Mouse (Mus musculus): ENCODE results near the gene Mrps36. TPM values are rescaled to one million over a fixed set of nuclear protein-coding genes. Genes with fewer than 3 reads are reported as not detected.

Gene Mrps36
- polyA plus RNA-seq, 2 experiments: 57.9 to 113 TPM

DNA sequence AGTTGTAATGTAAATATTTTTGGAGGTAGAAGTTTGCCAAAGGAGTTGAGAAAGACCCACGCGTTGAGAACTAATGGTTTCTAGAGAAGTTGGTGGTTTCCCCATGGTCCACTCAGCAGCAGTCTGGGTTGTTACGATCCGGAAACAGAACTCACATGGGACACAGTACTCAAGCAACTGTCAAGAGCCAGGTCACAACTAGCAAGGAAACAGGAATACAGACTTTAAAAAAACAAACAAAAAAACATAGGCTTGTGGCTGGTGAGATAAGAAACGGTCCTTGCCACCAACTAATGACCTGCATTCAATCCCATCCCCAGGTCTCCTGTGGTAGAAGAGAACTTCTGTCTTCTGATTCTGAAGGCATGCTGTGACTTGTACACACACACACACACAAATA, 6.3 kb upstream of the Mrps36 start:
- Histone ChIP-seq H3K9ac (ENCODE audit: low read depth, low read length, severe bottlenecking) (no peak overlapping the region), H3K27ac (replicated peaks; ENCODE audit: low read depth, low read length) (no peak overlapping the region), H3K27me3 (ENCODE audit: control insufficient read depth, insufficient read depth, low read length) (no peaks in the 10 kb centered on the region), H3K9me3 (ENCODE audit: control insufficient read depth, low read length) (no peaks in the 10 kb centered on the region), H3K4me1 (ENCODE audit: control insufficient read depth, insufficient read depth, low read length) (no peaks in the 10 kb centered on the region), H3K36me3 (ENCODE audit: control insufficient read depth, insufficient read depth, low read length) (no peaks in the 10 kb centered on the region), H3K4me3 (replicated peaks; ENCODE audit: low read length) (no peak overlapping the region), H3K4me2 (replicated peaks; ENCODE audit: low read depth, low read length, severe bottlenecking) (no peak overlapping the region)
- 75% methylated on average over 5 of the region's 5 CpGs for WGBS
- TF ChIP-seq POLR2A (IDR thresholded peaks at IDR 0.05; ENCODE audit: borderline replicate concordance, extremely low read depth, insufficient read depth, insufficient read length): no peak
- ATAC-seq (ENCODE audit: low FRiP score, low read depth) (no peak), DNase-seq (ENCODE audit: low spot score) (no peak)

- DNase-seq (ENCODE audit: low spot score) (no peak), ATAC-seq (ENCODE audit: low FRiP score, low read depth) (no peak)
- H3K4me1 ChIP-seq (ENCODE audit: control insufficient read depth, insufficient read depth, low read length): peaks cover 3% of the 10 kb centered on the region; the same call in 1 of the 2 replicates
- H3K9ac ChIP-seq (ENCODE audit: low read depth, low read length, severe bottlenecking): no peak overlapping the region
- H3K9me3 ChIP-seq (ENCODE audit: control insufficient read depth, low read length): no peaks in the 10 kb centered on the region
- no peaks in the 10 kb centered on the region for H3K36me3 ChIP-seq (ENCODE audit: control insufficient read depth, insufficient read depth, low read length)
- TF ChIP-seq POLR2A (IDR thresholded peaks at IDR 0.05; ENCODE audit: borderline replicate concordance, extremely low read depth, insufficient read depth, insufficient read length): no peak
- no peaks in the 10 kb centered on the region for H3K27me3 ChIP-seq (ENCODE audit: control insufficient read depth, insufficient read depth, low read length)
- WGBS: 50% methylated on average over 8 of the region's 8 CpGs
- H3K4me3 ChIP-seq (replicated peaks; ENCODE audit: low read length): no peak overlapping the region
- no peak overlapping the region for H3K27ac ChIP-seq (replicated peaks; ENCODE audit: low read depth, low read length)
- H3K4me2 ChIP-seq (replicated peaks; ENCODE audit: low read depth, low read length, severe bottlenecking): no peak overlapping the region
These were observed 4.2 kb upstream of the Mrps36 start for GRCm38 (mm10) chr13:100748638-100749037.

GRCm38 (mm10) chr13:100746090-100746489, 1.6 kb upstream of the Mrps36 start:
- Histone ChIP-seq H3K4me1 (ENCODE audit: control insufficient read depth, insufficient read depth, low read length) (peaks cover 3% of the 10 kb centered on the region; the same call in 1 of the 2 replicates), H3K36me3 (ENCODE audit: control insufficient read depth, insufficient read depth, low read length) (no peaks in the 10 kb centered on the region), H3K27ac (replicated peaks; ENCODE audit: low read depth, low read length) (no peak overlapping the region), H3K4me3 (replicated peaks; ENCODE audit: low read length) (no peak overlapping the region), H3K9ac (ENCODE audit: low read depth, low read length, severe bottlenecking) (no peak overlapping the region), H3K27me3 (ENCODE audit: control insufficient read depth, insufficient read depth, low read length) (no peaks in the 10 kb centered on the region), H3K9me3 (ENCODE audit: control insufficient read depth, low read length) (no peaks in the 10 kb centered on the region), H3K4me2 (replicated peaks; ENCODE audit: low read depth, low read length, severe bottlenecking) (no peak overlapping the region)
- ATAC-seq (ENCODE audit: low FRiP score, low read depth) (no peak), DNase-seq (ENCODE audit: low spot score) (no peak)
- TF ChIP-seq POLR2A (IDR thresholded peaks at IDR 0.05; ENCODE audit: borderline replicate concordance, extremely low read depth, insufficient read depth, insufficient read length): no peak
- 80% methylated on average over 3 of the region's 3 CpGs for WGBS

DNA sequence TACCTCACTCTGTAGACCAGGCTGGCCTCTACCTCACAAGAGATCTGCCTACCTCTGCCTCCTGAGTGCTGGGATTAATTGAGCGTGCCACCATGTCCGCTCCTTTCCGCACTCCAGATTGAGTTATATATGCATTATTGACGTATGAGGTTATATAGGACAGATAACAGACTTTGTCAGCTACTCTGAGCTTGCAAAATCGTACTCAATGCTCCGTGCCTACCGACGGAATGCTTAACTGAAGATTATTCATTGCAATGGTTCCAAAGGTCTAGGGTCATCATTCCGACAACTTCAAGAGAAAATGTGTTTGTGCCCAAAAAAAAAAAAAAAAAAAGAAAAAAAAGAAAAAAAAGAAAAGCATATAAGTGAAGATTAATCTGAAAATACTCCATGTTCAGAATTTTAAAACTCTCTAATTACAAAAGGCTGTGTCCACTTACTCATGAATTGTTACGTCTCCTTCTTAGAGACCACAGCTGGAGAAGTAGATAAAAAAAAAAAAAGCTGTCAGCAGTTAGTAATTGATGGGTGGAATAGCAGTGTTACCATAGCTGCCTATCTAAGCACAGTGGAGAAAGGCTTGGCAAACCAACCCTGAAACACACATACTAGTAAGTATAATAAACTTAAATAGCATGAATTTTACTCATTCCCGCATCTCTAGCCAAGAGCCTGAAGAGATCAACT, 968 bp downstream of the Mrps36 start:
- TF ChIP-seq POLR2A (IDR thresholded peaks at IDR 0.05; ENCODE audit: borderline replicate concordance, extremely low read depth, insufficient read depth, insufficient read length): no peak
- Histone ChIP-seq H3K4me2 (replicated peaks; ENCODE audit: low read depth, low read length, severe bottlenecking) (peak overlapping the region; percentile 61), H3K4me3 (replicated peaks; ENCODE audit: low read length) (peak overlapping the region; percentile 80), H3K27ac (replicated peaks; ENCODE audit: low read depth, low read length) (peak overlapping the region; percentile 88), H3K9me3 (ENCODE audit: control insufficient read depth, low read length) (no peaks in the 10 kb centered on the region), H3K4me1 (ENCODE audit: control insufficient read depth, insufficient read depth, low read length) (peaks cover 3% of the 10 kb centered on the region; the same call in 1 of the 2 replicates), H3K36me3 (ENCODE audit: control insufficient read depth, insufficient read depth, low read length) (no peaks in the 10 kb centered on the region), H3K27me3 (ENCODE audit: control insufficient read depth, insufficient read depth, low read length) (no peaks in the 10 kb centered on the region), H3K9ac (ENCODE audit: low read depth, low read length, severe bottlenecking) (peak overlapping the region; percentile 80)
- DNase-seq (ENCODE audit: low spot score): no peak
- 70% methylated on average over 11 of the region's 11 CpGs for WGBS
- ATAC-seq (ENCODE audit: low FRiP score, low read depth): peak; percentile 8; the same call in 1 of the 2 replicates

GRCm38 (mm10) chr13:100742831-100743230, 1.6 kb downstream of the Mrps36 start:
- DNase-seq (ENCODE audit: low spot score): no peak
- H3K4me3 ChIP-seq (replicated peaks; ENCODE audit: low read length): no peak overlapping the region
- no peak for TF ChIP-seq POLR2A (IDR thresholded peaks at IDR 0.05; ENCODE audit: borderline replicate concordance, extremely low read depth, insufficient read depth, insufficient read length)
- ATAC-seq (ENCODE audit: low FRiP score, low read depth): no peak
- H3K27ac ChIP-seq (replicated peaks; ENCODE audit: low read depth, low read length): no peak overlapping the region
- no peak overlapping the region for H3K4me2 ChIP-seq (replicated peaks; ENCODE audit: low read depth, low read length, severe bottlenecking)
- peaks cover 3% of the 10 kb centered on the region; the same call in 1 of the 2 replicates for H3K36me3 ChIP-seq (ENCODE audit: control insufficient read depth, insufficient read depth, low read length)
- no peaks in the 10 kb centered on the region for H3K27me3 ChIP-seq (ENCODE audit: control insufficient read depth, insufficient read depth, low read length)
- 91% methylated on average over 5 of the region's 5 CpGs for WGBS
- no peak overlapping the region for H3K9ac ChIP-seq (ENCODE audit: low read depth, low read length, severe bottlenecking)
- H3K9me3 ChIP-seq (ENCODE audit: control insufficient read depth, low read length): no peaks in the 10 kb centered on the region
- peaks cover 3% of the 10 kb centered on the region; the same call in 1 of the 2 replicates for H3K4me1 ChIP-seq (ENCODE audit: control insufficient read depth, insufficient read depth, low read length)
